Mouse (Mus musculus) thymus, postnatal 14 days (tissue): ENCODE measurements around the gene Tomm20.
A peak's percentile ranks its signal among the peaks of the same experiment; 100 is the strongest.

Experiments
- DNase-seq: peaks from one replicate; pipeline ENCODE4 v3.0.0; 2021

Tomm20 gene

GRCm38 (mm10) chr8:126951900-126952636 is 6.4 kb upstream of the Tomm20 start:
- DNase-seq = no peak

DNA sequence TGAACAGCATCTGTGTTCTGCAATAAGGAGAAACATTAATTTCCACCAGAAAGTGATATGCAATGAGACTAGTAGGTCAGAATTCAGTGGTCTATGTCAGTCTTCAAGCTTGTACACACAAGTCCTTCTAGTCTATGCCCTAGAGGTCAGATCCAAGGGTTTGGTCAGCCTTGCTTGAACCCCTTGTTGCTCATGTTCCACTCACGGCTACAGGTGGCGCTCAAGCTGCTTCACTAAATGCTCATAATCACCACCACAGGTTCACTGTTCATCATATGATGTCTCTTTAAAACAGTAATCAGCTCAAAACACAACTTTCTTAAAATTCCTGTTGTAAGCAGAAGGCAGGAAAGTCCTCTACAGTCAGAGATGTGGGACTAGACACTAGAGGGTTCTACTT is 3.9 kb upstream of the Tomm20 start:
- no peak for DNase-seq

- no peak for DNase-seq
Measured at GRCm38 (mm10) chr8:126946444-126946843, 800 bp upstream of the Tomm20 start.

DNA sequence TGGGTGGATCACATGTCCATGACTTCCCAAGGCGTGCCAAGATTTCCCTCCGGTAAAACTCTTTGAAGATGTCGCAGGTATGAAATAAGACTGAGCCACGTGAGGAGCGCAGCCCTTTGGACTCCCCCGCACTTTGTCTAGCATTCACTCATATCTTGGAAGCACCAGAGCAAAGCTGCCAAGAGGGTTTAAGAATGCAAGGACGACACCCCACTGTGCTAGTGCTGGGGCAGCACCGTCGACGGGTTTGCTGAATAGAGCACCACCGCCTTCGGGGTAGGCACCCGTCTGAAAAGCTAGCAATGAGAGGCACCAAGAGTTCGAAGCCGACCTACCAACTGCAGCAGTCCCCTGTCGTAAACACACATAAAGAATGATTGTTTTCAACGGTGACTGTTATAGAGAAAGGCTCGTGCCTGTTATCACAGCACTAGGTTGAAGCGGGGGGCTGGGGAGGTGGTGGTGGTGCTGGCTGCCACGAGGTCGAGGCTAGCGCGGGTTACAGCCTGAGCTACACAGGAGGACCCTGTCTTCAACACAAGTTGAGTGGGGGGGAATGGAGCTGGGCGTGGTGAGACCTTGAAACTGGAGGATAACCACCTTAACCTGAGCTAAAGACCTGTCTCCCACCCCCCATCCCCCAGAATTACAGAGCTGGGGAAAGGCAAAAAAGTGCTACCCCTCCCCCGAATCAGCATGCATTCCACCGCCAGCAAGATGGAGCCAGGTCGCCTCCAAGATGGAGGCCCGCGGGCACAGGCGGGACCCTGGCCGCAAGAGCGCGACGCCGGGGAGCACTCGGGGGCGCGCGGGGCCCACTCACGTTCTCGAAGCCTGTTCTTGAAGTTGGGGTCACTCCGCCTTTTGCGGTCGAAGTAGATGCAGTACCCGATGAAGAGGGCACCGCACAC is 608 bp downstream of the Tomm20 start:
- DNase-seq = peak; percentile 50

DNA sequence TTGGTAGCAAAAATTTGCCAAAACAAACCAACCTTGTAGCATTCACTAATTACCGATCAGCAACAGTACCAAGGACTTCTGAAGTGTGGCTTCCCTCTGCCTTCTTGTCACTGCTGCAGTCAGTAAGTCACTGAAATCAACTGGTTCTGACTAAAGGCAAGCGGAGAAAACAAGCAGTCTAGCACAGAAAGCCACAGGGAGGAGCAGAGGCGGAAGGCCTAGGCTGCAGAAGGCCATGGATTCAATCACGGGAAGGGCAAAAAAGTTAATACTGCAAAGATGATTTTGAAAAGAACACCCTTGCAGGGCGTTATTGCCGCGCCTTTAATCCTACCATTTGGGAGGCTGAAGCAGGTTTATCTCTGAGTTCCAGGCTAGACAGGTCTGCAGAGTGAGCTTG is 2.1 kb downstream of the Tomm20 start:
- DNase-seq = no peak

DNA sequence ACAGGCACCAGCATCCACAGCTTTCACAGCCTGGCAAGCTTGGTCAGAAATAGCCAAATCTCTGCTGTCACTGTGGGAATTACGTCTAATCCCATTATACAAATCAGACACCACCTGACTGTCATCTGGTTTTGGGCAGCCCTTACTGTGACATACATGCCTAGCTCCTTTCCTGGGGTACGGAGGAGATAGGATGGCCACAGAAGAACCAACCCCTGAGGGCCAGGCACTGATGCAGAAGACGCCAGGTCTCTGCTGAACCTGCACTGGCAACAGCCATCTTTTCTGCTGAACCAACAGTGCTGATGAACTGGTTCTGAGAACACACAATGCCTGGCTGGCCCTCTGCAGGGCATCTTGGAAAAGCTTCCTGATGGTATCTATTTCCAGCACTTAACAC is 8.3 kb downstream of the Tomm20 start:
- no peak for DNase-seq

DNA sequence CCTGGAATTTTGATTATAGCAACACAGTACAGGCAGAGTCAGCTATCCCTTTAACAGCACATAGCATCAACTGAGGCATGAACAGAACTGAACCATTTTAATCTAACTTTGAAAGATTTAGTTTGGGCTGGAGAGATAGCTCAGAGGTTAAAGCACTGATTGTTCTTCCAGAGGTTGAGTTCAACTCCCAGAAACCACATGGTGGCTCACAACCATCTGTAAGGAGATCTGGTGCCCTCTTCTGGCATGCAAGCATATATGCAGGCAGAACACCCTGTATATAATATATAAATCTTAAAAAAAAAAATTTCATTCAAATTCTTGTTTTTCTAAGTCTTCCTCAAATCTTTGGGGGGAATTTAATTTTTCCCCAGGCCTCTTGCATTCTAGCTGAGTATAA is 9.7 kb downstream of the Tomm20 start:
- DNase-seq = peak; percentile 32

DNA sequence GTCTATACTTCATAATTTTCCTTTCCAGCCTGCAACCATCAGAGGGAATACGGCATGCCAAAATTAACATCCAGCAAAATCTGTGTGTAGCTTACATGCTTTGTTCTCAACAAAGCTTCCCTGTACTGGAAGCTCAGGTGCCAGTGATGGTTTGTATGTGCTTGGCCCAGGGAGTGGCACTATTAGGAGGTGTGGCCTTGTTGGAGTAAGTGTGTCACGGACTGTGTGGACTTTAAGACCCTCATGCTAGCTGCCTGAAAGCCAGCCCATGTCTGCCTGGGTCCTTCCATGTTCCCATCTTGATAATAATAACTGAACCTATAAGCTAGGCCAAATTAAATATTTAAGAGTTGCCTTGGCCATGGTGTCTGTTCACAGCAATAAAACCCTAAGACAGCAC is 10.3 kb downstream of the Tomm20 start:
- DNase-seq = no peak

GRCm38 (mm10) chr8:126932656-126933055 is 13.0 kb downstream of the Tomm20 start:
- no peak for DNase-seq

DNA sequence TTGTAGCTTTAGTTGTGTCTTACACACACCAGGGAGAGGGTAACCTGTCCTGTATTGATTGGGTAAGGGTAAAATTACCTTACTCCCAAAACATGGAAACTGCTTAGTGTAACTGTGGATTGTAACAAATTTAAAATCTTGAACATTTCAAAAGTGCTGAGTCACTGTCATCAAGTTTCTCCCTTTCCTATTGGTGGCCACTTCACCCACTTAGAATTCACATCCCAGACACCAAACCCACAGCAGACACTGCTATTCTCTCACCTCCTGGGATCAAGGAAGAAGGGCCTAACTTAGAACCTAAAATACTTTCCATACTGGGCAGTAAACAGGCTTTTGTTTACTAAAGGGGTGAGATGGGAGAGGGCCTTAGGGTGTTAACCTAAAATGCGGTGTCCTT is 13.4 kb downstream of the Tomm20 start:
- DNase-seq = no peak

GRCm38 (mm10) chr8:126931720-126932119 is 13.9 kb downstream of the Tomm20 start:
- no peak for DNase-seq

DNA sequence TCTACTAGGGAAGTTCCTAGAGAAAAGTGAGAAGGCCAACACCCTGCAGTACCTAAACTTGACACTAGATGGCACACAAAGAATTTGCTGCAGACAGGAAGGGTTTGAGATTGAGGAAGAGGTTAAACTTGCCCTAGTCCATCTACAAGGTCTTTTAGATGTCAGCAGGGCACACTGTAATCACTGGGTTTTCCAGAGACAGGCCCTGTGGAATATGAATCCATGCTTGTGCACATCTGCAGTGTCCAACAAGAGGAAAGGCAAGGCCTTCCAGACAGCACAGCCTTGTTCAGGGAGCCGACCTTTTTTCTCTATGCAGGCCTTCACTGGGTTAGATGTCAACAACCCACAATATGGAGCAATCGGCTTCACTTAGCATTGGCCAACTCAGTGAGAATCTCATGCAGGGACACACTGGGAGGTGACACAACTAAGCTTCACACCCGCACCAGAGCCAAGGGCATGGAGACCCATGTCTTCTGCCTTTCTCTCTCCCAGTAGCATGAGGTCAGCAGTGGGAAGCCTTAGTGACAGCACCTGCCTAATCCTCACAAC is 16.0 kb downstream of the Tomm20 start:
- peak; percentile 67 for DNase-seq

DNA sequence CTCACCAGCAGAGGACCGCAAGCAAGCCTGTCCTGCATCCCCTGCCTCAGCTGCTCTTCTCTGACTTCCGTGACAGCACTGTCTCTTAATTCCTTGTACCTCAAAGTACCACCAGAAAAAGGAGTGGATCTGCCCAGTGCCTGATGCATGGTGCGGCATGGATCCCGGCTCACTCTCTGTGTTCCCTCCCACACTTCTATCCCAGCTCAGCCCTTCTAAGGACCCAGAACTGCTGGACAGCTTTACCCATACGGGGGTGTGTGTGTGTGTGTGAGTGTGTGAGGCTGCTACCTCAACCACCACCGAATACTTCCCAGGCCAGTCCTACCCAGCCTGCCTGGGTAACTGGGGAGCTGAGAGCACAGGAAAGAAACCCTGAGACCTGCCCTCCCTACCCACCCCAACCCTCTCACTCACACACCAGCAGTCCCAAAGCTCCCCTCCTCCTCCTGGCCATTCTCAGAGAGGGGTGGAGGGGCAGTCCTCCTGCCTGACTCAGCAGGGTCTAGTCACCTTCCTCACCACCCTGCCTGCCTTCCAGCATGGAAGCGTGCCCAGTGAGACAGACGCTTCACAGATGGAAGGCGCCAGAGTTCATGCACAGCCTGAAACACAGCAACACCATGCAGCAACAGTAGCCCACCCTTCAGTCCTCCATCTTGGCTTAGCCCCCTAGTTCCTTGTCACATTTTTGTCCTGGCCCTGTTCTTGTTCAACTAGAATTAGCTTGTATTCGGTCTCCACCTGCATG is 16.7 kb downstream of the Tomm20 start:
- no peak for DNase-seq

GRCm38 (mm10) chr8:126928028-126928427 is 17.6 kb downstream of the Tomm20 start:
- DNase-seq = no peak

DNA sequence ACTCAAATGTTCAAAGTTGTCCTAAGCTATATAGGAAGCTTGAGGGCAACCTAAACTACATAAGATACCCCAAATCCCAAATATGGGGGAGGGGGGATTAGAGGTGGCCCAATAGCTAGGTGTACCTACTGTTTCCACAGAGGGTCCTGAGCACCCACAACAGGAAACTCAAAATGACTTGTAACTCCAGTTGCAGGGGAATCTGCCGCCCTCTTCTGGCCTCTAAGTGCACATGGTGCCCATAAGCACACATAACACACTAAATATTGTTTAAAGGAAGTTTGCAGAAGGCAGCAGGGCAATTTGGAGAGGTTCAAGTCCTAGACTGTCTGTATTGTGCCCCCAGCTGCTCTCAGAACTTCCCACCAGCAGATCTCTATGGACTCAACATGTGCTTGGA is 18.6 kb downstream of the Tomm20 start:
- DNase-seq = peak; percentile 49

DNA sequence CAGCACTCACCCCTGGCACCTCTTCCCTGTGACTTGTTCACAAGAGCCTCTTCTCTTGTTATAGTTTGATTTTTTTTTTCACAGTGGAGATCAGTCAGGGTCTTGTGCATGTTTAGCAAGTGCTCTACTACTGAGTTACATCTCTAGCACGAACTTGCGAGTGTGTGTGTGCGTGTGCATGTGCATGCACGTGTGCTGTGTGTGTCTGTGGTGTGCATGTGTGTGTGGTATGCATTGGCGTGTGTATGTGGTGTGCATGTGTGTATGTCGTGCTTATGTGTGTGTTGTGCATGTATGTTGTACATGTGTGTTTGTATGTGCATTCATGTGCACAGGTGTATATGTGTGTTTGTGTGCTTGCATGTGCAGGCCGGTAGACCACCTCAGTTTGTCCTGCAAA is 22.7 kb downstream of the Tomm20 start:
- DNase-seq = no peak

DNA sequence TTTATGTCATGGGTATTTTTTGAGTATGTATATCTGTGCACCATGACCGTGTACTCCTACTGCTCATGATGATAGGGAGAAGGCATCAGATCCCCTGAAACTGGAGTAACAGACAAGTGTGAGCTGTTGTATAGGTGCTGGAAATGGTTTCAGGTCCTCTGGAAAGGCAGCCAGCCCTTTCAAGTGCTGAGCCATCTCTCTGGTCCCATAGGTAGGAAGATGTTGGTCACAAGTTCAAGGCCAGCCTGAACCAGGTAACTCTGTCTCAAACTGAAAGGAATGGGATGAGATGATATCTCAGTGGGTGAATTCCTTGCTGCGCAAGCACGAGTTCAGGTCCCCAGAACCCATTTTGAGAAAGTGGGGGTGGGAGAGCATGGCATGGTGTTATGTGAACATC is 24.2 kb downstream of the Tomm20 start:
- DNase-seq = no peak

- peak; percentile 73 for DNase-seq
Measured at GRCm38 (mm10) chr8:126920845-126921244, 24.8 kb downstream of the Tomm20 start.

- DNase-seq = no peak
Measured at GRCm38 (mm10) chr8:126920386-126920785, 25.3 kb downstream of the Tomm20 start.

GRCm38 (mm10) chr8:126919703-126920102 is 25.9 kb downstream of the Tomm20 start:
- DNase-seq = no peak

DNA sequence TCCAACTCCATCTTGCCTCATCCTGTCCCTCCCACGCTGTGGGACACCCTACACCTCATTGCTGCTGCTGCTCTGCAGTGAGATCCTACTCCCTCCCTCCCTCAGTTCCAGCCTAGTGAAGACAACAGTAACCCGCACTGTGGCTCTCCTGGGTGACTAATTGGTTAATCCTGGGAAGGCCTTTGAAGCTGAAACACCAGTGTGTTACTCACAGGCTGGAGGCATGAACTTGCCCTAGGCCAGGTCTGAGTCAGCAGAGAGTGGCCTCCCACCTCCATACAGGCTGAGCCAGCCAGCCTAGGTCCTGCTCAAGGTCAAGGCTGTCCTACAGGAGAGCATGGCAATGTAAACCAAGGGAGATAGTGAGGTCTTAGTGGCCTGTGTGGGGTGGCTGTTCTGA is 26.4 kb downstream of the Tomm20 start:
- no peak for DNase-seq

GRCm38 (mm10) chr8:126918356-126918755 is 27.3 kb downstream of the Tomm20 start:
- no peak for DNase-seq
